15 mouse cellular contexts compared by ENCODE assay signal in the genomic region with DNA sequence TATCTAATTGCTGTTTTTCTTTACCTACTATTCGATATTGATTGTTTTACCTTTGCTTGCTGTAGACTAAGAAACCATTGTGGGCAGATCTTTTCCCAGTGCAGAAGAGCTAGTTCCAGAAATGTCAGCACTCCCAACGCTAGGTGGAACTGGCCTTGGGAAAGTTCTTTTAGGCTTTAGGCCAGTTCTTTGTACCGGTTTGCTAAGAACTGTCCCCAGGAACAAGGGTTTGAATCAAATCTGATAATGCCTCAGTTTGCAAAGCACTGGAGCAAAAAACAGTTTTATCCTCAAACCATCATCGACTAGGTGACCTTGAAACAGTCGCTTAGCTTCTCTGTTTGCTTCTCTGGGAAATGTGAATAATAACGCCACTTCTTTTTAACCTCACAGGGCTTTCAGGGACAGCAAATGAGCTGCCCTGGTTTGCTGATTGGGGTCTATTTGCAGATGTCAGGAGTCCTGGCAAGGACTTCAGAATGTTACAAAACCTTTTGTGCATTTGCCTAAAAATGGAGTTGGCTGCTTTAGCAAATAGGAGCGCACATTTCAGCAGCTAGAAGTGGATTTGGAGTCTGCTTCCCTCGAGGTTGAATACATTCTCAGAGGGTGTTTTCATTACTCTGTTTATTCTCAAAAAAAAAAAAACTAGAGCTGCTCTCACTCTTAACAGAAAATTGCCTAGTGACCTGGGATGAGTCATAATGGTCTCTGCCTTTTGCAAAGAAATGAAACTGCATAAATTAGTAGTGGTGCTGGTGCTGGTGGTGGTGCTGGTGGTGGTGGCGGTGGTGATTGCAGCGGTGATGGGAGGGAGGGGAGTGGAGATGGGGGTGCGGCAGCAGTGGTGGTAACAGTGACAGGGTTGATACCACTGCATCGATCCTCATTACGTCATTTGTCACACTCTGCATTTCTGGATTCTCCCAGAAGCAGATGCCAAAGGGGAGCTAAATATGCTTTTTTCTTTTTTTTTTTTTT. TPM values are rescaled to one million over a fixed set of nuclear protein-coding genes. Genes with fewer than 3 reads are reported as not detected.
DNase-seq lines count a peak whose midpoint lies in the region; ATAC-seq and TF ChIP-seq lines count a peak whose summit lies in the region.
"Had no signal": no experiment of that assay in that cellular context is flagged by ENCODE, and none has a peak within 500 bp of the region (broad histone marks: within the 10 kb centered on the region; RNA-seq: fewer than 3 reads in every experiment).

No protein-coding gene starts in this region.

- peaks cover 42% of the 10 kb centered on the region for H3K4me1 ChIP-seq in hindbrain, embryonic 13.5 days (replicated peaks)
- peaks cover 26% of the 10 kb centered on the region for H3K4me1 ChIP-seq in midbrain, embryonic 16.5 days (ENCODE audit: control insufficient read depth, insufficient read depth, low read length)
- H3K4me1 ChIP-seq: embryonic facial prominence, embryonic 13.5 days; heart, embryonic 10.5 days; limb, embryonic 15.5 days; stomach, embryonic 15.5 days had no signal

- 64% methylated on average over 13 of the region's 13 CpGs for WGBS in hindbrain, embryonic 13.5 days
- WGBS in midbrain, embryonic 16.5 days, result 60% methylated on average over 13 of the region's 13 CpGs

- no peaks in the 10 kb centered on the region for H3K27me3 ChIP-seq in hindbrain, embryonic 13.5 days
- H3K27me3 ChIP-seq in midbrain, embryonic 16.5 days (ENCODE audit: control insufficient read depth, insufficient read depth, low read depth, low read length), result no peaks in the 10 kb centered on the region
- H3K27me3 ChIP-seq: embryonic facial prominence, embryonic 13.5 days; limb, embryonic 15.5 days; stomach, embryonic 15.5 days had no signal

- peak overlapping the region; percentile 70 for H3K27ac ChIP-seq in layer of hippocampus, adult 2 months
- H3K27ac ChIP-seq in hindbrain, embryonic 13.5 days, result peak overlapping the region; percentile 44
- peak overlapping the region; percentile 63 for H3K27ac ChIP-seq in midbrain, embryonic 16.5 days (ENCODE audit: low read length)
- H3K27ac ChIP-seq: embryonic facial prominence, embryonic 13.5 days; limb, embryonic 15.5 days; stomach, embryonic 15.5 days had no signal

- intact Hi-C loops in heart, postnatal 36 days (cut with DNase I), result no loop called here

- H3K9ac ChIP-seq in hindbrain, embryonic 13.5 days, result no peak overlapping the region
- no peak overlapping the region for H3K9ac ChIP-seq in midbrain, embryonic 16.5 days (ENCODE audit: low read depth, low read length)
- H3K9ac ChIP-seq: embryonic facial prominence, embryonic 13.5 days; limb, embryonic 15.5 days; stomach, embryonic 15.5 days had no signal

- TF ChIP-seq CTCF in layer of hippocampus, adult 2 months (conservative IDR thresholded peaks at IDR 0.05), result no peak

- H3K4me2 ChIP-seq in hindbrain, embryonic 13.5 days, result no peak overlapping the region
- H3K4me2 ChIP-seq in midbrain, embryonic 16.5 days (ENCODE audit: low read length), result no peak overlapping the region
- H3K4me2 ChIP-seq: embryonic facial prominence, embryonic 13.5 days; limb, embryonic 15.5 days; stomach, embryonic 15.5 days had no signal

- ATAC-seq in hindbrain, embryonic 13.5 days (ENCODE audit: low FRiP score), result no peak
- no peak for ATAC-seq in midbrain, embryonic 16.5 days
- no peak for ATAC-seq in megakaryocyte, adult 5-6 weeks (ENCODE audit: poor library complexity, severe bottlenecking)

- peak in 1 of 2 experiments; percentile 16 for DNase-seq in layer of hippocampus, adult 2 months (ENCODE audit: low spot score in 2 of 2)
- no peak for DNase-seq in layer of hippocampus, adult 11-12 months (ENCODE audit: low spot score)
- peak; percentile 72 for DNase-seq in brain, adult 2 months (ENCODE audit: low read depth, low spot score)
- no peak for DNase-seq in heart, postnatal 36 days
- DNase-seq in right cerebral cortex, postnatal 4 days, result no peak
- DNase-seq: lung, postnatal 14 days had no signal

- H3K4me3 ChIP-seq in layer of hippocampus, adult 2 months, result no peak overlapping the region
- no peak overlapping the region for H3K4me3 ChIP-seq in hindbrain, embryonic 13.5 days
- H3K4me3 ChIP-seq in midbrain, embryonic 16.5 days (ENCODE audit: low read depth, low read length), result no peak overlapping the region
- H3K4me3 ChIP-seq: embryonic facial prominence, embryonic 13.5 days; heart, embryonic 10.5 days; limb, embryonic 15.5 days; myocyte; stomach, embryonic 15.5 days had no signal

- H3K36me3 ChIP-seq in hindbrain, embryonic 13.5 days, result peaks cover 18% of the 10 kb centered on the region
- peaks cover 2% of the 10 kb centered on the region; the same call in 1 of the 2 replicates for H3K36me3 ChIP-seq in midbrain, embryonic 16.5 days (ENCODE audit: control insufficient read depth, insufficient read depth, low read length)
- H3K36me3 ChIP-seq: embryonic facial prominence, embryonic 13.5 days; heart, embryonic 10.5 days; limb, embryonic 15.5 days; stomach, embryonic 15.5 days had no signal

- no peaks in the 10 kb centered on the region for H3K9me3 ChIP-seq in hindbrain, embryonic 13.5 days
- no peaks in the 10 kb centered on the region for H3K9me3 ChIP-seq in midbrain, embryonic 16.5 days (replicated peaks; ENCODE audit: control insufficient read depth, low read length, poor library complexity, severe bottlenecking)
- H3K9me3 ChIP-seq: embryonic facial prominence, embryonic 13.5 days; heart, embryonic 10.5 days; limb, embryonic 15.5 days; stomach, embryonic 15.5 days had no signal

RNA-seq across cellular contexts. Expression of gene Kcnk10, which starts 53.5 kb away (rescaled TPM):
- total RNA-seq in layer of hippocampus, adult 2 months (2021), result 10 to 100 TPM; 16.8 to 18.6 TPM
- polyA plus RNA-seq in hindbrain, embryonic 13.5 days (2015; fragmentation: Nextera tagmentation; extraction: Ambion mirVana), result 39.6 and 43.2 TPM in 2 replicates
- 40.7 and 50.0 TPM in 2 replicates for polyA plus RNA-seq in midbrain, embryonic 16.5 days (2015; fragmentation: Nextera tagmentation; extraction: Ambion mirVana)
- 0.33 TPM in 1 of 2 replicates, not detected in the other for total RNA-seq in megakaryocyte, adult 5-6 weeks (2015)
- total RNA-seq in megakaryocyte, adult 5-6 weeks (2017), result 0.11 and 0.37 TPM in 2 replicates
- under 1 TPM in 1 of 2 experiments, not detected in 1; 0.22 TPM for total RNA-seq in heart, postnatal 36 days (2021)
- total RNA-seq: hematopoietic stem cell, adult 5-6 weeks had no signal
- polyA plus RNA-seq: myocyte had no signal

Comparison
In these comparisons a context has a peak if more than half of its experiments do, and no peak if none do; other contexts are left out.
1. RNA of gene Kcnk10, which starts 53.5 kb away (total RNA-seq): 16.8 to 18.6 TPM in layer of hippocampus, adult 2 months; 0.11 to 0.37 TPM in megakaryocyte, adult 5-6 weeks and 0.22 TPM in heart, postnatal 36 days; every median in the first group is over 10 times any median in the second.
2. Peak in every context shown above with its lines, with median percentiles within 50 percentile points of each other: H3K27ac ChIP-seq.